Mouse (Mus musculus): Measurements from ENCODE around the gene A430033K04Rik. TPM values are rescaled to one million over a fixed set of nuclear protein-coding genes. Genes with fewer than 3 reads are reported as not detected.

The A430033K04Rik gene
- total and polyA plus RNA-seq, 3 experiments, result 2.1 to 2.6 TPM; not detected in 1

- Histone ChIP-seq H3K9me3 (replicated peaks; ENCODE audit: insufficient read depth, low read length) (no peaks in the 10 kb centered on the region), H3K9ac (ENCODE audit: control insufficient read depth, low read depth, low read length, poor library complexity, severe bottlenecking) (no peak overlapping the region), H3K36me3 (ENCODE audit: control insufficient read depth in 1 of 2, insufficient read depth in 2 of 2, low read length in 2 of 2) (no peaks in the 10 kb centered on the region), H3K79me2 (ENCODE audit: control insufficient read depth, insufficient read depth, low read length, poor library complexity) (no peaks in the 10 kb centered on the region), H3K4me1 (ENCODE audit: control insufficient read depth in 1 of 2, insufficient read depth in 2 of 2, low read length in 2 of 2) (no peaks in the 10 kb centered on the region), H3K27me3 (ENCODE audit: control insufficient read depth in 1 of 2, insufficient read depth in 2 of 2, low read length in 2 of 2) (no peaks in the 10 kb centered on the region), H3K27ac (ENCODE audit: control insufficient read depth, low read depth, low read length) (no peak overlapping the region), H3K4me3 (ENCODE audit: control insufficient read depth in 1 of 2, insufficient read depth in 1 of 2, low read depth in 2 of 2, low read length in 2 of 2) (no peak overlapping the region)
- TF ChIP-seq ELF1 (IDR thresholded peaks at IDR 0.05; ENCODE audit: low read depth, low read length) (no peak), ZKSCAN1 (IDR thresholded peaks at IDR 0.05; ENCODE audit: low read depth, low read length) (no peak), ETS1 (IDR thresholded peaks at IDR 0.05; ENCODE audit: low read depth, low read length) (no peak), TBP (IDR thresholded peaks at IDR 0.05; ENCODE audit: low read depth, low read length) (no peak), E2F4 (IDR thresholded peaks at IDR 0.05; ENCODE audit: borderline replicate concordance, low read depth, low read length) (no peak), MAX (IDR thresholded peaks at IDR 0.05; ENCODE audit: low read length) (no peak), POLR2AphosphoS5 (IDR thresholded peaks at IDR 0.05; ENCODE audit: borderline replicate concordance, low read depth, low read length) (no peak), POLR2A (IDR thresholded peaks at IDR 0.05; ENCODE audit: control insufficient read depth in 1 of 2, insufficient read depth in 1 of 2, low read depth in 1 of 2, low read length in 2 of 2, poor library complexity in 1 of 2) (no peak), USF2 (IDR thresholded peaks at IDR 0.05; ENCODE audit: borderline replicate concordance in 1 of 2, insufficient read depth in 1 of 2, low read depth in 1 of 2, low read length in 2 of 2) (no peak), MAFK (IDR thresholded peaks at IDR 0.05; ENCODE audit: borderline replicate concordance, low read depth, low read length) (no peak), NELFE (IDR thresholded peaks at IDR 0.05; ENCODE audit: low read depth, low read length) (no peak)
- no peak for DNase-seq (ENCODE audit: low read depth, low spot score)
Measured at GRCm38 (mm10) chr5:138587396-138587795, 35.3 kb upstream of the A430033K04Rik start.

GRCm38 (mm10) chr5:138618353-138618752 is 4.3 kb upstream of the A430033K04Rik start:
- DNase-seq (ENCODE audit: low read depth, low spot score), result peak; percentile 47
- Histone ChIP-seq H3K79me2 (ENCODE audit: control insufficient read depth, insufficient read depth, low read length, poor library complexity) (peaks cover 8% of the 10 kb centered on the region), H3K27me3 (ENCODE audit: control insufficient read depth in 1 of 2, insufficient read depth in 2 of 2, low read length in 2 of 2) (no peaks in the 10 kb centered on the region), H3K9me3 (replicated peaks; ENCODE audit: insufficient read depth, low read length) (no peaks in the 10 kb centered on the region; the same call in 1 of the 2 replicates), H3K4me1 (ENCODE audit: control insufficient read depth in 1 of 2, insufficient read depth in 2 of 2, low read length in 2 of 2) (peaks cover 0 to 8% of the 10 kb centered on the region in 2 experiments; a peak in 2 of 4 replicates), H3K4me3 (ENCODE audit: control insufficient read depth in 1 of 2, insufficient read depth in 1 of 2, low read depth in 2 of 2, low read length in 2 of 2) (peak overlapping the region in 1 of 2 experiments; percentile 87; a peak in 2 of 4 replicates), H3K27ac (ENCODE audit: control insufficient read depth, low read depth, low read length) (no peak overlapping the region), H3K36me3 (ENCODE audit: control insufficient read depth in 1 of 2, insufficient read depth in 2 of 2, low read length in 2 of 2) (peaks cover 7 to 18% of the 10 kb centered on the region in 2 experiments), H3K9ac (ENCODE audit: control insufficient read depth, low read depth, low read length, poor library complexity, severe bottlenecking) (no peak overlapping the region)
- TF ChIP-seq RAD21 (IDR thresholded peaks at IDR 0.05; ENCODE audit: low read depth, low read length) (no peak), CTCF (IDR thresholded peaks at IDR 0.05 in 2 of 3, conservative IDR thresholded peaks at IDR 0.05 in 1 of 3; ENCODE audit: control insufficient read depth in 1 of 3, insufficient read depth in 1 of 3, low read depth in 2 of 3, low read length in 3 of 3, poor library complexity in 1 of 3, severe bottlenecking in 1 of 3) (peak; percentile 24 to 49 (median 39); a peak in 5 of 6 replicates)

Data from MEL (cell line).